Mouse (Mus musculus) kidney, embryonic 16.5 days (tissue): ENCODE results near the gene Armh3. TPM values are rescaled to one million over a fixed set of nuclear protein-coding genes. Genes with fewer than 3 reads are reported as not detected.

Source experiments
- ATAC-seq: fragments of 200-750 bp; cut with Nextera tagmentation; 2 replicates; pipeline ENCODE4 v1.8.0; 2017; ENCODE audit warnings: moderate TSS enrichment; ENCODE audit not compliant: low FRiP score, low TSS enrichment
- H3K27ac ChIP-seq: fragments of 300-500 bp; sonication (generic); 2 replicates; pipeline ENCODE4 v1.5.1; 2014; ENCODE audit warnings: low read length
- H3K27me3 ChIP-seq: fragments of 300-500 bp; sonication (generic); 2 replicates; pipeline ENCODE4 v1.6.1; 2014; ENCODE audit warnings: low read length, control low read depth, mixed read lengths; ENCODE audit not compliant: insufficient read depth
- H3K36me3 ChIP-seq: fragments of 300-500 bp; sonication (generic); 2 replicates; pipeline ENCODE4 v1.6.1; 2014; ENCODE audit warnings: low read length, control low read depth, mixed read lengths; ENCODE audit not compliant: insufficient read depth
- H3K4me1 ChIP-seq: fragments of 300-500 bp; sonication (generic); 2 replicates; pipeline ENCODE4 v1.6.1; 2014; ENCODE audit warnings: low read length, control low read depth, mixed read lengths; ENCODE audit not compliant: insufficient read depth
- H3K4me2 ChIP-seq: fragments of 300-500 bp; sonication (generic); replicated peaks from 2 replicates; pipeline ENCODE4 v1.6.1; 2014; ENCODE audit warnings: low read depth, low read length
- H3K4me3 ChIP-seq: fragments of 300-500 bp; sonication (generic); 2 replicates; pipeline ENCODE4 v1.5.1; 2014; ENCODE audit warnings: mild to moderate bottlenecking, low read length
- H3K9ac ChIP-seq: fragments of 300-500 bp; sonication (generic); replicated peaks from 2 replicates; pipeline ENCODE4 v1.6.1; 2014; ENCODE audit warnings: low read length
- H3K9me3 ChIP-seq: fragments of 300-500 bp; sonication (generic); 2 replicates; pipeline ENCODE4 v1.6.1; 2016; ENCODE audit warnings: low read length, control low read depth
- WGBS: fragments of 180-500 bp; shearing (Covaris S2); extraction: QIAGEN DNeasy Blood & Tissue Kit; methylation state at CpG from one replicate; pipeline ENCODE4 v1.1.7; 2014; 5-methylcytosine and 5-hydroxymethylcytosine counted together
- polyA plus RNA-seq: library from polyadenylated mRNA; unstranded; fragments of >200 nt; fragmentation: Nextera tagmentation; extraction: Ambion mirVana; gene quantifications from 2 replicates; pipeline ENCODE4 v1.2.1, GENCODE M21; 2015

Gene Armh3
- polyA plus RNA-seq, 1 experiment from 2014 or later = 20.9 TPM

DNA sequence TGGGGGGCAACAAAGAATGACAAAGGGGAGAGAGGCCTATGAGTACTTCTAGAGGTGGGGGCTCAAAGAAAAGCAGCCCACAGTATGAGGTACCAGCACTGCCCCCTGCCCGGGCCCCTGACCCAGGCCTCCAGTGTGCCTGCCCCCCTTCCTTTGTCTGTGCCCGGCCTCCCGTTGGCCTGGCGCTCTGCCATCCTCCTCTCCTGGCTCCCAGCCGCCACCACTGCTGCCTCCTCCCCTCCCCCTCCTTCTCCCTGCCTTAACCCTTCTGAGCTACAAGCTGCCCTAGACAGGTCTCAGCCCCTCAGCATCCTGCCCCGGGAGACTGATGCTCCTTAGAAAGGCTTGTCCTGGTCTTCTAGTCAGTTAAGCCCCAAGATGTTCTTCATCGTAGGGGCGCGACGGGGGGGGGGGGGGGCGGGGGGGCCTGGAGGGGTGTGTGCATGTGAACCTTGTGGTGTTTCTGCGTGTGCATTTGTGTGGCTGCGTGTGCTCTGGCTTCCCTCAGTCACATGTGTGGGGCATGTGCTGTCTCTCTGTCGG lies 43.7 kb upstream of the Armh3 start:
- H3K9ac ChIP-seq = peak overlapping the region; percentile 98
- H3K36me3 ChIP-seq = no peaks in the 10 kb centered on the region
- H3K4me2 ChIP-seq = peak overlapping the region; percentile 93
- no peaks in the 10 kb centered on the region for H3K27me3 ChIP-seq
- H3K4me3 ChIP-seq = peak overlapping the region; percentile 99
- peak overlapping the region; percentile 98 for H3K27ac ChIP-seq
- under 1% methylated on average over 9 of the region's 14 CpGs for WGBS
- peak; percentile 26 for ATAC-seq
- no peaks in the 10 kb centered on the region for H3K9me3 ChIP-seq
- peaks cover 79% of the 10 kb centered on the region for H3K4me1 ChIP-seq

DNA sequence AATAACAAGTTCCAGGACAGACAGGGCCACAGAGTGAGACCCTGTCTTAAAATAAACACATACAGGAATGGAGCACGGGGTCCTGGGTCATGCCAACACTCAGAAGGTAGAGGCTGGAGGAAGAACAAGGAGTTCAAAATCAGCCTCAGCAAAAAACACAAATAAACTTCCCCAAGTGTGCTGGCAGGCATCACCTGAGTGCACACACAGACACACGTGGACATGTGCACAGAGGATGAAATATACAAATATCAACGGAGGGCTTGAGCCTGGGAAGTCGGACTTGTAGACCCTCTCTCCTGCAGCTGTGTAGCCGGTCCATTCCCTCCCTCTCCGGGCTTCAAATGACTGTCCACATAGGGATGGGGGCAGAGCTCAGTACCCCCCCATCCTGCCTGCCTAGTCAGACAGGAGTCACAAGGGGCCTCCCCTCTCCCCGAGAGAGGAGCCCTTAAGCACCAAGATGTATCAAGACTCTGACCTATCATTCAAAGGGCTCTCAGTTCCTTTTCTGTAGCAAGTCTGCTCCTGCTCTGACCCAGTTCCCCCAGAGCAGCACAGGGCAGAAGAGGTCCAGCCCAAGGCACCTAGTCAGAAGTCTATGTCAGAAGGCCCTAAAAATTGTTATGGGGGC lies 43.1 kb upstream of the Armh3 start:
- peaks cover 79% of the 10 kb centered on the region for H3K4me1 ChIP-seq
- H3K9me3 ChIP-seq = no peaks in the 10 kb centered on the region
- ATAC-seq = no peak
- H3K27me3 ChIP-seq = no peaks in the 10 kb centered on the region
- H3K36me3 ChIP-seq = peaks cover 4% of the 10 kb centered on the region
- peak overlapping the region; percentile 98 for H3K9ac ChIP-seq
- H3K27ac ChIP-seq = peak overlapping the region; percentile 98
- H3K4me2 ChIP-seq = peak overlapping the region; percentile 93
- H3K4me3 ChIP-seq = peak overlapping the region; percentile 99
- WGBS = 8% methylated on average over 7 of the region's 7 CpGs

DNA sequence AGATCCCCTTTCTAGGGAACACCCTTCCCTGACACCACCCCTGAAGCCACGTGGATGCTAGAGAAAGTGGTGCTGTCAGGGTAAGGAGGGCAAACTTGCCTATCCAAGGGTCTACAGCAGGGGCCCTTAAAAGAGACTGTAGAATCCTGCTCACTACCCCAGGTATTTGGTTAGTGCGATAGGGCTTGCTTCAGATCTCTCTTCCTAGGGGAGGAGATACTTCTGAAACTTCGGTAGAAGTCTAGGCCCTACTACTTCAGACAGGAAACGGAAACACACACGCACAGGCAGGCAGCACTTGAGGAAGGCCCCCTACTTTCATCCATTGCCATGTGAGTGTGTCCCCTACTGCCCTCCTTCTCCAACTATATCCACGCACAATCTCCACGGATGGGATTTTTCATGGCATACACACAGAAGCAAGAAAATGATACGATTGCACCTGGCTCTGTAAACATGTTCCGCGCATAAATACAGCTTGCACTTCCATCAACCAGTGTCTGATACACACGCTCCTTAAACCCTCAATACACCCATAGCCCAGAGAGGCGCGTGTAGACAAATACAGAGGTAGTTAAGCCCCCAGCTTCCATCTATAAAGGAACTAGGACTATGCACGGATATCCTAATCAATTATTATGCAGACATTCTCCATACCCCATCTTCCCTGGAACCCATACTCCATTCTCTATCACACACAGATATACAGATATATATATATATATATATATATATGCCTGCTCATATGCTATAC lies 42.0 kb upstream of the Armh3 start:
- Histone ChIP-seq H3K9me3 (no peaks in the 10 kb centered on the region), H3K27me3 (no peaks in the 10 kb centered on the region), H3K9ac (peak overlapping the region; percentile 81), H3K36me3 (peaks cover 14% of the 10 kb centered on the region), H3K4me2 (peak overlapping the region; percentile 94), H3K4me3 (peak overlapping the region; percentile 68), H3K27ac (peak overlapping the region; percentile 96), H3K4me1 (peaks cover 71% of the 10 kb centered on the region)
- no peak for ATAC-seq
- 43% methylated on average over 14 of the region's 14 CpGs for WGBS

DNA sequence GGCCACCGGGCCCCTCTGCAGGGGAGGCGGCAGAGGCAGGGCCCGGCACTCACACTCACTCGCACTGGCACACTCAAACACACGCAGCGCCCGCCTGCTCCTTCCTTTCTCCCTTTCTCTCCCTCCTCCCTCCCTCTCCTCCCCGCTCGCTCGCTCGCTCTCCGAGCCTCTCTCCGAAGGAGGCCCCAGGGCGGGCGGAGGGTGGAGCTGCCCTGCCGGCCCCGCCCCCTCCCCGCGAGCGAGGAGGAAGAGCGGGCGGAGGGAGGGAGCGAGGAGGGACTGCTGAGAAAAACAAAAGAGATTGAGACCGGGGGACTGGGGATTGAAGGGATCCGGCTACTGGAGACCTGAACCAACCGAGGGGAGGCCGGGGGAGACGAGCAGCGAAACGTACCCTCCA lies 41.2 kb upstream of the Armh3 start:
- WGBS = 0% methylated on average over 12 of the region's 30 CpGs

DNA sequence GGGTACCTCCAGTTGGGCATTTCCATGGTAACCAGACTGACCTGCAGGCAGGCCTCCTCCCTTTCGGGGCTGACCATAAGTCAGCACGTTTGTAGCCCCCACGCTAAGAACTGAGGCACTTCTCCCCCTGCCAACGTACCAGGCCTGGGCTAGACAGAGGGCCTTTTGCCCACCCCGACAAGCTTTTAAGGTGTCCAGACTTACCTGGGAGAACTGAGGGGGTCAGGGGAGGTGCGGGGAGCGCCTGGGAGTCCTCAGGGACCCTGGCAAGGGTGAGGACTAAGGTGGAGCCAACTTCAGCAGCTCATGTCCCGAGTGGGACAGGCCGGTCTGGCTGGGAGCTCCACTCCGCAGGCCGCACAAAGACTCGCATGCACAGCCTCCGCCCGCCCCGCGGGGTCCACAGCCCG lies 40.6 kb upstream of the Armh3 start:
- WGBS = 1% methylated on average over 15 of the region's 17 CpGs
- Histone ChIP-seq H3K9ac (peak overlapping the region; percentile 81), H3K9me3 (no peaks in the 10 kb centered on the region), H3K4me1 (peaks cover 67% of the 10 kb centered on the region), H3K36me3 (peaks cover 29% of the 10 kb centered on the region), H3K27ac (peak overlapping the region; percentile 96), H3K4me3 (peak overlapping the region; percentile 68), H3K27me3 (no peaks in the 10 kb centered on the region), H3K4me2 (peak overlapping the region; percentile 94)
- peak; percentile 47 for ATAC-seq

More for the DNA sequence above, 41.2 kb upstream of the Armh3 start:
- peak; percentile 83 for ATAC-seq
- Histone ChIP-seq H3K9me3 (no peaks in the 10 kb centered on the region), H3K4me3 (peak overlapping the region; percentile 68), H3K27ac (peak overlapping the region; percentile 96), H3K27me3 (no peaks in the 10 kb centered on the region), H3K4me2 (peak overlapping the region; percentile 94), H3K4me1 (peaks cover 71% of the 10 kb centered on the region), H3K36me3 (peaks cover 23% of the 10 kb centered on the region), H3K9ac (peak overlapping the region; percentile 81)

DNA sequence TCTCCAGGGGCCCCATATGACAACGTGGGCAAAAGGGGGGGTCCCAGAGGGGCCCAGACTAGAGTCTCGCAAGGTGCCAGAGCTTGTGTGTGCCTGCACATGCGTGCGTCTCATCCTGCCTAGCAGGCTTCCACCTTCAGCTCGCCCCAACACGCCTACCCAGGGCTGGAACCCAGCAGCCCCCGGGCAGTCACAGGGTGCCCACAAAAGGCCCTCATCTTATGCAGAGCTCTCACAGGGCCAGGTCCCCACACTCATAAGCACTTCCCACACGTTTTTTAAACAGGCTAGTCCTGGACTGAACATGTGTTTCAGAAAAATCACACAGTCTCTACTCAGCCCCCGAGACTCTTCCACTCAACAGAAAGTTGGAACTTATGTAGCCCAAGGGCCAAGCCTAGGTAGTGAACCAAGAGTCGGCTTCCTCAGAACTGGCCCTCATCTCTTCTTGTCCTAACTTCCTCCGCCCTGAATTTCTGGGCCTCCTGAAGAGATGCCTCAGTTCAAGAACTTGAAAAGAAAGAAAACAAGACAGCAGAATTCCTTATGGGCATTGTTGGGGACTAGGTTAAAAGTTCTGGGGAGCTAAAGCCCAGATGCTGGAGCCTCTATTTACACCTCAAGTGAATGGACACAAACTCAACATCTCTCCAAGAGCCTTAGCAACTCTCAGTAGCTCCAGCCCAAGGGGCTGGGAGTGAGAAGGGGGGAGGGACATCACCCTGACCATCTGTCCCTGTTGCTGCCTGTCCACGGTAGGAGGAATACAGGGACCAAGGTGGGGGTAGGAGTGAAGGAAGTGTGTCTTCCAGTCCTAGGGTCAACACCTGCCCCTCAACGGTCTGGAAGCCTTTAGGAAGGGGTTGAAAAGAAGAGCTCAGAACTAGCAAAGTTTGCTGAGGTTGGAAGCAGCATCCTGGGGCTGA lies 39.9 kb upstream of the Armh3 start:
- peaks cover 60% of the 10 kb centered on the region for H3K4me1 ChIP-seq
- ATAC-seq = no peak
- H3K9me3 ChIP-seq = no peaks in the 10 kb centered on the region
- peak overlapping the region; percentile 94 for H3K4me2 ChIP-seq
- H3K9ac ChIP-seq = peak overlapping the region; percentile 81
- H3K27ac ChIP-seq = peak overlapping the region; percentile 96
- peaks cover 36% of the 10 kb centered on the region for H3K36me3 ChIP-seq
- peak overlapping the region; percentile 68 for H3K4me3 ChIP-seq
- WGBS = 9% methylated on average over 13 of the region's 13 CpGs
- no peaks in the 10 kb centered on the region for H3K27me3 ChIP-seq

DNA sequence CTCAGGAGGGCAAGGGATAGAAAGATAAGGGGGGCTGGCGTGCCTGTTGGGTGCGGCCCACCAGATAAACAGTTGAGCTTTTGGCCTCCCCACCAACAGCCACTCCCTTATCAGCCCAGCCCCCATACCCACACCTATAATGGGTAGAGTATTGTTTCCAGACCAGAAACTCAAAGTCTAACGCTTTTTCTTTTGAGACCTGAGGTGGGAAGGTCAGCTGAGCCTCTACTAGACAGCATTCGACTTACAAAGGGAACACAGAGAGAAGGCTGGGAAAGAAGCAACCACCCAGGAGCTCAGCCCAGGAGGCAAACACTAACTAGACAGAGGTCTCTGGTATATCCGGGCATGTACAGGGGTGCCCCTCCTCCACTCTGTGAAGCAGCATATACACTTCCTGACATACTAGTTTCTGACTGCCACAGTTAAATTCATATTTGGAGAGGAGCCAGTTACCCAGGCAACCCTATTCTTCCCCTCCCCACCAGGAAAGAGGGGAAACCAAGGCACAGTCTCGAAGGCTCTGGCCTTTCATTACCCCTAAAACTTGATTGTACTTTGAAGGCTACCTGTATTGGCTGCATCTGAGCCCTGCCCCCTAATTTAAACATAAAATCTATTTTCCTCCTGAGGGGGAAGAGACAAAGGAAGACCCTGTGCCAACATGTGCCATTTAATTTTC lies 39.1 kb upstream of the Armh3 start:
- WGBS = 28% methylated on average over 6 of the region's 6 CpGs
- Histone ChIP-seq H3K9me3 (no peaks in the 10 kb centered on the region), H3K4me3 (peak overlapping the region; percentile 68), H3K9ac (peak overlapping the region; percentile 81), H3K27me3 (no peaks in the 10 kb centered on the region), H3K27ac (peak overlapping the region; percentile 25), H3K36me3 (peaks cover 44% of the 10 kb centered on the region), H3K4me1 (peaks cover 52% of the 10 kb centered on the region), H3K4me2 (peak overlapping the region; percentile 94)
- ATAC-seq = no peak

DNA sequence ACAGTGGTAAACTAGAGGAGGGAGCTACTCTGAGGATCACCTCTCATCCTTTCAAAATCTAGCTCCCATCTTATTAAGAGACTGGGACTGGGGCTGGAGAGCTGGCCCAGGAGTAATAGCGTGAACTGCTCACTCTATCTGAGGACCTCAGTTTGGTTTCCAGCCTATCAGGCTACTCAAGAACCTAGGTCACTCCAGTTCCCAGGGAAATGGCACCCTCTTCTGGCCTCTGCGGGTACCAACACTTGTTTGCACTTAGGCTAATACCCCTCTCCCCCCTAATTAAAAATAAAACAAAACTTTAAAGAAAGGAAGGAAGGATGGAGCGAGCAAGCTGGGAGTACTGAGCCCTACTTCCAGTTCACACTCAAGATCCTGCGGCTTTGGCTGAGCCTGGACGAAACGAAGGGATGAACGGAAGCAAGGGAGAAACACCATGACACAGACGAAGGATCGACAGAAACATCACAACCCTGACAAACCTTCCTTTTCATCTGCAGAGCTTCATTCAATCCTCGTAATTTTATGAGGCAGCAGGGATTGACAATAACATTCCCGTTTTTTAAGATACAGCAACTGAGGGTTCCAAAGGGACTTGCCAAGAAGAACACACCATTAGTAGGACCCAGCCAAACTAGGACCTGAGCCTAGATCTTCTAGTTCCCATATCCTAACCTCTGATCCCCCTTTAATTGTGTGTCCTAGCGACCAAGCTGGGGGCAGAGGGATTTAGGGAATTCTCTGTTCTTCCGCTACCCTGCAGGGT lies 38.4 kb upstream of the Armh3 start:
- peaks cover 51% of the 10 kb centered on the region for H3K36me3 ChIP-seq

More for the DNA sequence above, 38.4 kb upstream of the Armh3 start:
- H3K27ac ChIP-seq = no peak overlapping the region
- H3K27me3 ChIP-seq = no peaks in the 10 kb centered on the region
- 0 out of 2 replicates have a peak overlapping the region, but pooled peaks have one; percentile 81 for H3K9ac ChIP-seq
- no peak for ATAC-seq
- WGBS = 84% methylated on average over 13 of the region's 13 CpGs
- H3K4me3 ChIP-seq = peak overlapping the region; percentile 68
- no peaks in the 10 kb centered on the region for H3K9me3 ChIP-seq
- peaks cover 45% of the 10 kb centered on the region for H3K4me1 ChIP-seq
- peak overlapping the region; percentile 94 for H3K4me2 ChIP-seq
